Mouse (Mus musculus): ENCODE results near the gene Tcea3.

Gene Tcea3

GRCm38 (mm10) chr4:136239622-136240021 lies 7.9 kb upstream of the Tcea3 start:
- peak; percentile 88 for DNase-seq

- no peak for DNase-seq
Observed at GRCm38 (mm10) chr4:136240123-136240522, 7.4 kb upstream of the Tcea3 start.

- DNase-seq: no peak
Observed at GRCm38 (mm10) chr4:136240955-136241354, 6.6 kb upstream of the Tcea3 start.

GRCm38 (mm10) chr4:136242065-136242703 lies 5.3 kb upstream of the Tcea3 start:
- DNase-seq: no peak

GRCm38 (mm10) chr4:136242728-136243127 lies 4.8 kb upstream of the Tcea3 start:
- DNase-seq: no peak

- no peak for DNase-seq
Observed at GRCm38 (mm10) chr4:136244208-136244607, 3.3 kb upstream of the Tcea3 start.

GRCm38 (mm10) chr4:136245681-136246080 lies 1.8 kb upstream of the Tcea3 start:
- DNase-seq: no peak

- DNase-seq: no peak
Observed at GRCm38 (mm10) chr4:136246568-136246969, 960 bp upstream of the Tcea3 start.

- DNase-seq: no peak
Observed at GRCm38 (mm10) chr4:136247386-136247728, 172 bp upstream of the Tcea3 start.

- no peak for DNase-seq
Observed at GRCm38 (mm10) chr4:136248464-136249331, 1.2 kb downstream of the Tcea3 start.

GRCm38 (mm10) chr4:136249332-136249647 lies 1.8 kb downstream of the Tcea3 start:
- DNase-seq: no peak

GRCm38 (mm10) chr4:136249780-136250179 lies 2.3 kb downstream of the Tcea3 start:
- DNase-seq: no peak

GRCm38 (mm10) chr4:136255919-136256318 lies 8.4 kb downstream of the Tcea3 start:
- DNase-seq: no peak

GRCm38 (mm10) chr4:136256696-136257095 lies 9.2 kb downstream of the Tcea3 start:
- no peak for DNase-seq

- no peak for DNase-seq
Observed at GRCm38 (mm10) chr4:136259916-136260315, 12.4 kb downstream of the Tcea3 start.

GRCm38 (mm10) chr4:136260491-136261180 lies 13.1 kb downstream of the Tcea3 start:
- DNase-seq: peak; percentile 38

GRCm38 (mm10) chr4:136261912-136262311 lies 14.4 kb downstream of the Tcea3 start:
- no peak for DNase-seq

- DNase-seq: no peak
Observed at GRCm38 (mm10) chr4:136263555-136263954, 16.0 kb downstream of the Tcea3 start.

GRCm38 (mm10) chr4:136266716-136267343 lies 19.3 kb downstream of the Tcea3 start:
- no peak for DNase-seq

GRCm38 (mm10) chr4:136268912-136269311 lies 21.4 kb downstream of the Tcea3 start:
- no peak for DNase-seq

- no peak for DNase-seq
Observed at GRCm38 (mm10) chr4:136270648-136271047, 23.1 kb downstream of the Tcea3 start.

- no peak for DNase-seq
Observed at GRCm38 (mm10) chr4:136281097-136281496, 33.6 kb downstream of the Tcea3 start.

GRCm38 (mm10) chr4:136281611-136282010 lies 34.1 kb downstream of the Tcea3 start:
- no peak for DNase-seq
